Mouse (Mus musculus): ENCODE data around the gene Tmem9b. TPM values are rescaled to one million over a fixed set of nuclear protein-coding genes. Genes with fewer than 3 reads are reported as not detected.

The Tmem9b gene
- total and polyA plus RNA-seq, 3 experiments, result 26.4 to 30.6 TPM; not detected in 1

- Histone ChIP-seq H3K36me3 (ENCODE audit: control insufficient read depth in 1 of 2, insufficient read depth in 2 of 2, low read length in 2 of 2) (no peaks in the 10 kb centered on the region; a peak in 1 of 4 replicates), H3K9me3 (replicated peaks; ENCODE audit: insufficient read depth, low read length) (no peaks in the 10 kb centered on the region), H3K27me3 (ENCODE audit: control insufficient read depth in 1 of 2, insufficient read depth in 2 of 2, low read length in 2 of 2) (no peaks in the 10 kb centered on the region), H3K79me2 (ENCODE audit: control insufficient read depth, insufficient read depth, low read length, poor library complexity) (no peaks in the 10 kb centered on the region), H3K9ac (ENCODE audit: control insufficient read depth, low read depth, low read length, poor library complexity, severe bottlenecking) (no peak overlapping the region), H3K27ac (ENCODE audit: control insufficient read depth, low read depth, low read length) (no peak overlapping the region), H3K4me3 (ENCODE audit: control insufficient read depth in 1 of 2, insufficient read depth in 1 of 2, low read depth in 2 of 2, low read length in 2 of 2) (no peak overlapping the region), H3K4me1 (ENCODE audit: control insufficient read depth in 1 of 2, insufficient read depth in 2 of 2, low read length in 2 of 2) (peaks cover 0 to 7% of the 10 kb centered on the region in 2 experiments; a peak in 2 of 4 replicates)
- TF ChIP-seq RCOR1 (IDR thresholded peaks at IDR 0.05; ENCODE audit: low read depth, low read length) (no peak), KAT2A (conservative IDR thresholded peaks at IDR 0.05; ENCODE audit: low read depth, low read length) (no peak), SIN3A (IDR thresholded peaks at IDR 0.05; ENCODE audit: low read length) (no peak), HCFC1 (IDR thresholded peaks at IDR 0.05; ENCODE audit: low read depth, low read length) (no peak), ELF1 (IDR thresholded peaks at IDR 0.05; ENCODE audit: low read depth, low read length) (no peak), ETS1 (IDR thresholded peaks at IDR 0.05; ENCODE audit: low read depth, low read length) (no peak)
- DNase-seq (ENCODE audit: low read depth, low spot score), result no peak
Measured at GRCm38 (mm10) chr7:109690961-109691360, 61.7 kb downstream of the Tmem9b start.

DNA sequence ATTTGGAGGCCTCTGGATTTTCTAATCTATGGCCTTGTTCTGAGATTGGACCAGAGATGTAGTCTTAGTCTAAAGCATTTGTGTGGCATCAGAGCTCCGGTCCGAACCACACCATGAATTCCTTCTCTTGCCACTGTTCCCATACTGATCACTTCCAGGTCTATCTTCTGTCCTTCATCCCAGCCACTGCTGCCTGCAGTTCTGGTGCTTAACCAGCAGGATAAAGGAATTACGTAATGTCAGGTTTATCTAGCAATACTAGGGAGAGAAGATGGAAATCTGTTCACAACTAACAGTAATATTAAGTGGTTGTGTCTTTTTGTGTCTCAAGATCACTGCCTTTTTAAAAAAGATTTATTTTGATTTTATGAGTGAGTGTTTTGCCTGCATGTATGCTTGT, 62.6 kb downstream of the Tmem9b start:
- no peak for DNase-seq (ENCODE audit: low read depth, low spot score)
- Histone ChIP-seq H3K9me3 (replicated peaks; ENCODE audit: insufficient read depth, low read length) (no peaks in the 10 kb centered on the region), H3K36me3 (ENCODE audit: control insufficient read depth in 1 of 2, insufficient read depth in 2 of 2, low read length in 2 of 2) (no peaks in the 10 kb centered on the region; a peak in 1 of 4 replicates), H3K79me2 (ENCODE audit: control insufficient read depth, insufficient read depth, low read length, poor library complexity) (no peaks in the 10 kb centered on the region), H3K9ac (ENCODE audit: control insufficient read depth, low read depth, low read length, poor library complexity, severe bottlenecking) (no peak overlapping the region), H3K4me3 (ENCODE audit: control insufficient read depth in 1 of 2, insufficient read depth in 1 of 2, low read depth in 2 of 2, low read length in 2 of 2) (no peak overlapping the region), H3K4me1 (ENCODE audit: control insufficient read depth in 1 of 2, insufficient read depth in 2 of 2, low read length in 2 of 2) (peaks cover 0 to 7% of the 10 kb centered on the region in 2 experiments; a peak in 2 of 4 replicates), H3K27ac (ENCODE audit: control insufficient read depth, low read depth, low read length) (no peak overlapping the region), H3K27me3 (ENCODE audit: control insufficient read depth in 1 of 2, insufficient read depth in 2 of 2, low read length in 2 of 2) (no peaks in the 10 kb centered on the region)
- no peak for TF ChIP-seq MEF2A (IDR thresholded peaks at IDR 0.05; ENCODE audit: extremely low read depth, insufficient replicate concordance, low read depth, low read length, poor library complexity, severe bottlenecking)
- TF ChIP-seq ETS1 (IDR thresholded peaks at IDR 0.05; ENCODE audit: low read depth, low read length), result no peak
- no peak for TF ChIP-seq MYB (IDR thresholded peaks at IDR 0.05; ENCODE audit: low read depth, low read length)
- TF ChIP-seq RCOR1 (IDR thresholded peaks at IDR 0.05; ENCODE audit: low read depth, low read length), result no peak
- no peak for TF ChIP-seq RAD21 (IDR thresholded peaks at IDR 0.05; ENCODE audit: low read depth, low read length)
- no peak for TF ChIP-seq GATA1 (IDR thresholded peaks at IDR 0.05; ENCODE audit: low read depth, low read length)
- TF ChIP-seq UBTF (IDR thresholded peaks at IDR 0.05; ENCODE audit: borderline replicate concordance, insufficient read depth, low read depth, low read length), result no peak
- no peak for TF ChIP-seq E2F4 (IDR thresholded peaks at IDR 0.05; ENCODE audit: borderline replicate concordance, low read depth, low read length)
- TF ChIP-seq CHD2 (IDR thresholded peaks at IDR 0.05; ENCODE audit: low read length), result no peak
- TF ChIP-seq ZC3H11A (IDR thresholded peaks at IDR 0.05; ENCODE audit: low read depth, low read length), result no peak
- TF ChIP-seq MAX (IDR thresholded peaks at IDR 0.05; ENCODE audit: low read length), result no peak
